Mouse (Mus musculus): Measurements from ENCODE around the gene Papss2. TPM values are rescaled to one million over a fixed set of nuclear protein-coding genes. Genes with fewer than 3 reads are reported as not detected.
A peak's percentile ranks its signal among the peaks of the same experiment; 100 is the strongest.

Gene Papss2
- total and polyA plus RNA-seq, 2 experiments from 2014 or later, result 1.8 to 5.9 TPM

DNA sequence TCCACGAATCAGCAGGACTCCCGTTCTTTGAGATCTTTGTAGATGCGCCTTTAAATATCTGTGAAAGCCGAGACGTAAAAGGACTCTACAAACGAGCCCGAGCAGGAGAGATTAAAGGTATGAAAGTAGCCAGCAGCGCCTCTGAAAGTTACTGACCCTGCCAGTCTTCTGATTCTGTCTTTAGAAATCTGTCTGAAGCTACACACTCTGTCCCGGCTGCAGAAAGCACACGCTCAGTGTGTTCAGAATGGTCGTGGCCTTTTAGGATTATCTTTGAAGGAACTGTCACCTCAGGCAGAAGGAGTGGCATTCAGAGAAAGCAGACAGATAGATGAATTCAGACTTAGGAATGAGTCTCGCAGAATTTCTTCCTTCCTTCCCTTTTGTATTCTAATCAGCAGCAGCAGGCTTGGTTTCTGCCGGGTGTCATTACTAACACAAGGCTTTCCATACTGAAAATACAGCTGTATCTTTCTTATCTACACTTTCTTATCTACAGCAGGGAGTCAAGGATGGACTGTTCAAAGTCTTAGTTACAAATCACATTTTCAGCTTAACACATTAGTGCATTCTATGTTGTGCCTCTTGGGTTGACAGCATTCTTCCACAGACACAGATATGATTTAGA lies 42.8 kb downstream of the Papss2 start:
- ATAC-seq (ENCODE audit: low FRiP score) (no peak), DNase-seq (ENCODE audit: low spot score) (no peak)
- Histone ChIP-seq H3K4me2 (ENCODE audit: low read depth, low read length, poor library complexity, severe bottlenecking) (0 out of 2 replicates have a peak overlapping the region, but pooled peaks have one; percentile 19), H3K9ac (replicated peaks; ENCODE audit: low read length, poor library complexity, severe bottlenecking) (no peak overlapping the region), H3K36me3 (ENCODE audit: insufficient read depth, low read length) (no peaks in the 10 kb centered on the region), H3K9me3 (ENCODE audit: low read length) (no peaks in the 10 kb centered on the region), H3K27me3 (ENCODE audit: insufficient read depth, low read length) (no peaks in the 10 kb centered on the region), H3K4me1 (ENCODE audit: insufficient read depth, low read length) (0 out of 2 replicates have a peak, but pooled peaks cover 2% of the 10 kb centered on the region), H3K4me3 (ENCODE audit: low read depth, low read length) (no peak overlapping the region), H3K27ac (ENCODE audit: low read depth, low read length) (no peak overlapping the region)
- TF ChIP-seq CTCF (IDR thresholded peaks at IDR 0.05), result no peak
- 25% methylated on average over 13 of the region's 13 CpGs for WGBS

DNA sequence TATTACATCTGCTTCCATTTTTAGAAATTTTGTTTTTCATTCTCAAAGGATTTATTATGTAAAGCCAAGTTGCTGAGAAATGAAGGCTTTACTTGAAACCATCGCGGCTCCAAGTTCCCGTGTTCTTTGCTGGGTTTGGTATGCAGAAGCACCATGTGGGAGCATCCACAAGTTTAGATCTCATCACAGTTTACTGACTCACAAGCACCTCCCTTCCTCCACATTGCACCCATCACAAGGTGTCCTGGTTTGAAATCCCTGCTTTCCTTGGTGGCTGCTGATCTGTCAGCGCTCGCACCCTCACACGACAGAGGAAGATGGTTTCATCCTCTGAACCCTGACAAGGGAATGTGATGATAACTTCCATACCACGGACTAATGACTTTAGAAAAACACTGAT lies 45.9 kb downstream of the Papss2 start:
- H3K4me1 ChIP-seq (ENCODE audit: insufficient read depth, low read length), result 0 out of 2 replicates have a peak, but pooled peaks cover 2% of the 10 kb centered on the region
- no peaks in the 10 kb centered on the region for H3K27me3 ChIP-seq (ENCODE audit: insufficient read depth, low read length)
- H3K4me2 ChIP-seq (ENCODE audit: low read depth, low read length, poor library complexity, severe bottlenecking), result no peak overlapping the region
- H3K4me3 ChIP-seq (ENCODE audit: low read depth, low read length), result no peak overlapping the region
- ATAC-seq (ENCODE audit: low FRiP score) (no peak), DNase-seq (ENCODE audit: low spot score) (no peak)
- no peaks in the 10 kb centered on the region for H3K36me3 ChIP-seq (ENCODE audit: insufficient read depth, low read length)
- no peak for TF ChIP-seq CTCF (IDR thresholded peaks at IDR 0.05)
- 0 out of 2 replicates have a peak overlapping the region, but pooled peaks have one; percentile 43 for H3K27ac ChIP-seq (ENCODE audit: low read depth, low read length)
- H3K9ac ChIP-seq (replicated peaks; ENCODE audit: low read length, poor library complexity, severe bottlenecking), result no peak overlapping the region
- 67% methylated on average over 7 of the region's 7 CpGs for WGBS
- no peaks in the 10 kb centered on the region for H3K9me3 ChIP-seq (ENCODE audit: low read length)

DNA sequence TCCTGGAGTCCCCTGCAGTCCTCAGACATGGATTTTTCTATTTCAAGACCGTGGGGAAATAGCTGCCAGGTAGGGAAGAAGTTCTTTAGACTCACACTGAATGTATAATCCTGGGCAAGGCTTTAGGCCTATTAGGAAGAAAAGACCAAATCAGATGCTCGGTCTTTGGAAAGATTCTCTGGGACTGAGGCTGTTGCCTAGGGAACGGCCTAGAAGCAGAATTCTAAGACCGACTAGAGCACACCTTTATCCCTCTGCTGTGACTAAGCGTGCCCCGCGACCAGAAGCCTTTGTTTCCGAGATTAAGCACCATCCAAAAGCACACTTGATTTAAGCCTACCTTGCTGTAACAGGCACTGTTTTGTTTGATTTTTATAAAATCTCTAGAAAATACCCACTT lies 46.4 kb downstream of the Papss2 start:
- DNase-seq (ENCODE audit: low spot score), result peak; percentile 6
- Histone ChIP-seq H3K9ac (replicated peaks; ENCODE audit: low read length, poor library complexity, severe bottlenecking) (no peak overlapping the region), H3K36me3 (ENCODE audit: insufficient read depth, low read length) (no peaks in the 10 kb centered on the region), H3K9me3 (ENCODE audit: low read length) (no peaks in the 10 kb centered on the region), H3K4me1 (ENCODE audit: insufficient read depth, low read length) (0 out of 2 replicates have a peak, but pooled peaks cover 2% of the 10 kb centered on the region), H3K4me3 (ENCODE audit: low read depth, low read length) (no peak overlapping the region), H3K27me3 (ENCODE audit: insufficient read depth, low read length) (no peaks in the 10 kb centered on the region), H3K4me2 (ENCODE audit: low read depth, low read length, poor library complexity, severe bottlenecking) (no peak overlapping the region), H3K27ac (ENCODE audit: low read depth, low read length) (0 out of 2 replicates have a peak overlapping the region, but pooled peaks have one; percentile 43)
- ATAC-seq (ENCODE audit: low FRiP score), result 0 out of 2 replicates have a peak, but pooled peaks have one; percentile 42
- 16% methylated on average over 8 of the region's 8 CpGs for WGBS
- no peak for TF ChIP-seq CTCF (IDR thresholded peaks at IDR 0.05)

DNA sequence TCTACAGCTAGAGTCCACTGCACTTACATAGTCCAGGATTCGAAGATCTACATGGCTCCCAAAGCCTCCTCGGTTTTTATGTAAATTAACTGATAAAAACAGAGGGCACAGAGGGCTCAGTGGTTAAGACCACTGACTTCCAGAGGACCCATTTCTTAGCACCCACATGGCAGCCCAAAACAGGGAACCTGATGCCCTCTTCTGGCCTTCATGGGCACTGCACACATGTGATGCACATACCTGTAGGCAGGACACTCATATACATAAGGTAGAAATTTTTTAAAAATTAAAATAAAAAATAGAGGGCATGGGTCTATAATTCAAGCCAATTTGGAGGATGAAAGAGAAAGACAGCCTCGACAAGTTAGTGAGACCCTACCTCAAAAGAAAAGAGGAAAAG lies 48.1 kb downstream of the Papss2 start:
- WGBS, result 94% methylated on average over 3 of the region's 3 CpGs
- ATAC-seq (ENCODE audit: low FRiP score) (no peak), DNase-seq (ENCODE audit: low spot score) (no peak)
- Histone ChIP-seq H3K27me3 (ENCODE audit: insufficient read depth, low read length) (no peaks in the 10 kb centered on the region), H3K4me1 (ENCODE audit: insufficient read depth, low read length) (no peaks in the 10 kb centered on the region), H3K9me3 (ENCODE audit: low read length) (no peaks in the 10 kb centered on the region), H3K27ac (ENCODE audit: low read depth, low read length) (no peak overlapping the region), H3K4me3 (ENCODE audit: low read depth, low read length) (no peak overlapping the region), H3K4me2 (ENCODE audit: low read depth, low read length, poor library complexity, severe bottlenecking) (no peak overlapping the region), H3K9ac (replicated peaks; ENCODE audit: low read length, poor library complexity, severe bottlenecking) (no peak overlapping the region), H3K36me3 (ENCODE audit: insufficient read depth, low read length) (no peaks in the 10 kb centered on the region)
- no peak for TF ChIP-seq CTCF (IDR thresholded peaks at IDR 0.05)

DNA sequence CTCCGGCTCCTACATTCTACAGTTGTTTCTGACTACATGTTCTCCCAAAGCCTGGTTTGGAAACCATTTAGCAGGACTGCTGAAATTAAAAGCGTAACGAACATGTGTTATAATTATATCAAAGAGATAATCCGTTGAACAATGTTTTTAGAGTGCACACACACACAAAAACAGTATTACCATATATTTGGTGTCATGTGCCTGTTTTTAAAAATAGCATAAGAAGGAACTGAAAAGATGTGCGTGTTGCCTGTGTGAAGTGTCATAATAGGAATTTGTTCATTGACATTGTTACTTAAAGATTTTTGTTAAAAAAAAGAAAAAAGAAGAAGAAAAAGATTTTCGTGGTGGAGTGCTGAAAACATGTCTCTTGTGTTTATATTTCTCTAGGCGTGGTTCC lies 50.3 kb downstream of the Papss2 start:
- no peak overlapping the region for H3K9ac ChIP-seq (replicated peaks; ENCODE audit: low read length, poor library complexity, severe bottlenecking)
- H3K4me1 ChIP-seq (ENCODE audit: insufficient read depth, low read length), result no peaks in the 10 kb centered on the region
- H3K4me2 ChIP-seq (ENCODE audit: low read depth, low read length, poor library complexity, severe bottlenecking), result no peak overlapping the region
- WGBS, result 91% methylated on average over 7 of the region's 7 CpGs
- H3K9me3 ChIP-seq (ENCODE audit: low read length), result no peaks in the 10 kb centered on the region
- no peaks in the 10 kb centered on the region; the same call in 1 of the 2 replicates for H3K27me3 ChIP-seq (ENCODE audit: insufficient read depth, low read length)
- no peak for ATAC-seq (ENCODE audit: low FRiP score)
- no peak overlapping the region for H3K27ac ChIP-seq (ENCODE audit: low read depth, low read length)
- no peak for DNase-seq (ENCODE audit: low spot score)
- H3K4me3 ChIP-seq (ENCODE audit: low read depth, low read length), result no peak overlapping the region
- no peak for TF ChIP-seq CTCF (IDR thresholded peaks at IDR 0.05)
- no peaks in the 10 kb centered on the region for H3K36me3 ChIP-seq (ENCODE audit: insufficient read depth, low read length)

DNA sequence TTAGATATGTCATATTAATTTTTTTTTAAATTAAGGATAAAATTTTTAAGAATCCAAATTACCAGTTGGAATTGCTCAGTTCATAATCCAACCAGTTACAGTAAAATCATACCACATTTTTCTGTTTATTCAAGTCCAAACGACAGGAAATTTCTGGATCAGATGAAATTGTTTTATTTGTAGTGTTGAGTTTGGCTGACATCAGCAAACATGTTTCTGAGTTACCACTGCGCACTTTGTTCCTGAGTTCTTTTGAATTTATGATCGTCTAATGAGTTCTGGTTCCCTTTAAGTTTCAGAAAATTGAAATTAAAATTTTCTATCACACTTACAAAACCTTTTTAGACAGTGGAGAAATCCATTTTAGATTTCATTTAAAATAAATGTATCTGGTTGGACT lies 50.8 kb downstream of the Papss2 start:
- Histone ChIP-seq H3K9ac (replicated peaks; ENCODE audit: low read length, poor library complexity, severe bottlenecking) (no peak overlapping the region), H3K27ac (ENCODE audit: low read depth, low read length) (no peak overlapping the region), H3K27me3 (ENCODE audit: insufficient read depth, low read length) (no peaks in the 10 kb centered on the region; the same call in 1 of the 2 replicates), H3K4me1 (ENCODE audit: insufficient read depth, low read length) (no peaks in the 10 kb centered on the region), H3K9me3 (ENCODE audit: low read length) (no peaks in the 10 kb centered on the region), H3K4me2 (ENCODE audit: low read depth, low read length, poor library complexity, severe bottlenecking) (no peak overlapping the region), H3K36me3 (ENCODE audit: insufficient read depth, low read length) (no peaks in the 10 kb centered on the region), H3K4me3 (ENCODE audit: low read depth, low read length) (no peak overlapping the region)
- ATAC-seq (ENCODE audit: low FRiP score) (no peak), DNase-seq (ENCODE audit: low spot score) (no peak)
- WGBS, result 90% methylated on average over 3 of the region's 3 CpGs
- no peak for TF ChIP-seq CTCF (IDR thresholded peaks at IDR 0.05)

Data from midbrain, postnatal 0 days (tissue).